Mouse (Mus musculus): Measurements from ENCODE around the gene Rprd1b. TPM values are rescaled to one million over a fixed set of nuclear protein-coding genes. Genes with fewer than 3 reads are reported as not detected.

The Rprd1b gene
- total and polyA plus RNA-seq, 2 experiments from 2014 or later = 20.5 to 20.8 TPM

GRCm38 (mm10) chr2:158145528-158146065 lies 117.3 kb downstream of the Rprd1b start:
- no peak overlapping the region for H3K9ac ChIP-seq (replicated peaks; ENCODE audit: low read length, poor library complexity, severe bottlenecking)
- TF ChIP-seq CTCF (IDR thresholded peaks at IDR 0.05) = no peak
- 75% methylated on average over 5 of the region's 5 CpGs for WGBS
- no peaks in the 10 kb centered on the region for H3K36me3 ChIP-seq (ENCODE audit: insufficient read depth, low read length)
- H3K4me3 ChIP-seq (ENCODE audit: low read depth, low read length) = peak overlapping the region; percentile 21; the same call in 1 of the 2 replicates
- H3K27ac ChIP-seq (ENCODE audit: low read depth, low read length) = no peak overlapping the region
- H3K4me1 ChIP-seq (ENCODE audit: insufficient read depth, low read length) = no peaks in the 10 kb centered on the region
- H3K4me2 ChIP-seq (ENCODE audit: low read depth, low read length, poor library complexity, severe bottlenecking) = peak overlapping the region; percentile 45
- H3K27me3 ChIP-seq (ENCODE audit: insufficient read depth, low read length) = peaks cover 5% of the 10 kb centered on the region; the same call in 1 of the 2 replicates
- DNase-seq (ENCODE audit: low spot score) (no peak), ATAC-seq (ENCODE audit: low FRiP score) (no peak)
- H3K9me3 ChIP-seq (ENCODE audit: low read length) = no peaks in the 10 kb centered on the region

GRCm38 (mm10) chr2:158146223-158146622 lies 117.9 kb downstream of the Rprd1b start, which contains the start of gene Tgm2:
Tgm2 (minus strand) TSS chr2:158146436.
- DNase-seq (ENCODE audit: low spot score) = peak; percentile 48
- peak within 1 kb of the TSS; percentile 21 for H3K4me3 ChIP-seq (ENCODE audit: low read depth, low read length)
- H3K27me3 ChIP-seq (ENCODE audit: insufficient read depth, low read length) = peaks cover 5% of the 10 kb centered on the region; the same call in 1 of the 2 replicates
- peak; percentile 58 for TF ChIP-seq CTCF (IDR thresholded peaks at IDR 0.05)
- 2% methylated on average over 33 of the region's 33 CpGs for WGBS
- H3K9ac ChIP-seq (replicated peaks; ENCODE audit: low read length, poor library complexity, severe bottlenecking) = no peak within 1 kb of the TSS
- no peak for ATAC-seq (ENCODE audit: low FRiP score)
- H3K4me1 ChIP-seq (ENCODE audit: insufficient read depth, low read length) = no peaks in the 10 kb centered on the region
- H3K27ac ChIP-seq (ENCODE audit: low read depth, low read length) = no peak within 1 kb of the TSS
- H3K9me3 ChIP-seq (ENCODE audit: low read length) = no peaks in the 10 kb centered on the region
- peak within 1 kb of the TSS; percentile 45 for H3K4me2 ChIP-seq (ENCODE audit: low read depth, low read length, poor library complexity, severe bottlenecking)
- H3K36me3 ChIP-seq (ENCODE audit: insufficient read depth, low read length) = no peaks in the 10 kb centered on the region

DNA sequence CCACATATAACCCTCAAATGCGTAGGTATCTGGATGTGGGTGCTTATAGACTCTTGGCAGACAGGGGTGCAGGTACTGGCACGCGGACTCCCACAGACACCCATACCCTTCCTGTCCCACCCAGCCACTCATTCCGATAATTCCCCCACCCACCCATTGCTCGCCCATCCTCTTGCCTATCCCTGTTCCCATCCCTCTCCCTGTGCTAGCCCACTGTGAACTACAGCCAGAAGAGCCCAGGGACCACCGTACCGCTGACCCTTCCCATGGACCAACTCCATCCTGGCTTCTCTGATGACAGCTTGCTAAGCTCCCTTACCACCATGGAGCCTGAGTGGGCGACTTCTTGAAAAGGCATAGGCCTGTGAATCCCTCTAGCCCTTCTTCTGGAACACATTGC lies 118.7 kb downstream of the Rprd1b start:
- no peaks in the 10 kb centered on the region for H3K9me3 ChIP-seq (ENCODE audit: low read length)
- no peak for TF ChIP-seq CTCF (IDR thresholded peaks at IDR 0.05)
- no peak overlapping the region for H3K27ac ChIP-seq (ENCODE audit: low read depth, low read length)

GRCm38 (mm10) chr2:158151077-158151476 lies 122.8 kb downstream of the Rprd1b start:
- no peak for DNase-seq (ENCODE audit: low spot score)
- Histone ChIP-seq H3K9ac (replicated peaks; ENCODE audit: low read length, poor library complexity, severe bottlenecking) (no peak overlapping the region), H3K27me3 (ENCODE audit: insufficient read depth, low read length) (0 out of 2 replicates have a peak, but pooled peaks cover under 1% of the 10 kb centered on the region), H3K4me3 (ENCODE audit: low read depth, low read length) (no peak overlapping the region), H3K27ac (ENCODE audit: low read depth, low read length) (no peak overlapping the region), H3K4me1 (ENCODE audit: insufficient read depth, low read length) (no peaks in the 10 kb centered on the region), H3K9me3 (ENCODE audit: low read length) (no peaks in the 10 kb centered on the region), H3K4me2 (ENCODE audit: low read depth, low read length, poor library complexity, severe bottlenecking) (no peak overlapping the region), H3K36me3 (ENCODE audit: insufficient read depth, low read length) (no peaks in the 10 kb centered on the region)
- peak; percentile 38 for TF ChIP-seq CTCF (IDR thresholded peaks at IDR 0.05)
- WGBS = 96% methylated on average over 3 of the region's 3 CpGs
- no peak for ATAC-seq (ENCODE audit: low FRiP score)

More for the DNA sequence above, 118.7 kb downstream of the Rprd1b start:
- DNase-seq (ENCODE audit: low spot score) (no peak), ATAC-seq (ENCODE audit: low FRiP score) (no peak)
- H3K9ac ChIP-seq (replicated peaks; ENCODE audit: low read length, poor library complexity, severe bottlenecking) = no peak overlapping the region
- no peak overlapping the region for H3K4me3 ChIP-seq (ENCODE audit: low read depth, low read length)
- H3K36me3 ChIP-seq (ENCODE audit: insufficient read depth, low read length) = no peaks in the 10 kb centered on the region
- no peaks in the 10 kb centered on the region for H3K4me1 ChIP-seq (ENCODE audit: insufficient read depth, low read length)
- peaks cover 5% of the 10 kb centered on the region; the same call in 1 of the 2 replicates for H3K27me3 ChIP-seq (ENCODE audit: insufficient read depth, low read length)
- no peak overlapping the region for H3K4me2 ChIP-seq (ENCODE audit: low read depth, low read length, poor library complexity, severe bottlenecking)
- WGBS = 95% methylated on average over 8 of the region's 8 CpGs

- ATAC-seq (ENCODE audit: low FRiP score) (no peak), DNase-seq (ENCODE audit: low spot score) (no peak)
- no peak overlapping the region for H3K9ac ChIP-seq (replicated peaks; ENCODE audit: low read length, poor library complexity, severe bottlenecking)
- H3K9me3 ChIP-seq (ENCODE audit: low read length) = no peaks in the 10 kb centered on the region
- no peaks in the 10 kb centered on the region for H3K27me3 ChIP-seq (ENCODE audit: insufficient read depth, low read length)
- no peak overlapping the region for H3K4me2 ChIP-seq (ENCODE audit: low read depth, low read length, poor library complexity, severe bottlenecking)
- WGBS = 43% methylated on average over 6 of the region's 6 CpGs
- H3K36me3 ChIP-seq (ENCODE audit: insufficient read depth, low read length) = no peaks in the 10 kb centered on the region
- H3K27ac ChIP-seq (ENCODE audit: low read depth, low read length) = no peak overlapping the region
- no peaks in the 10 kb centered on the region for H3K4me1 ChIP-seq (ENCODE audit: insufficient read depth, low read length)
- no peak for TF ChIP-seq CTCF (IDR thresholded peaks at IDR 0.05)
- H3K4me3 ChIP-seq (ENCODE audit: low read depth, low read length) = no peak overlapping the region
These were observed 124.5 kb downstream of the Rprd1b start for GRCm38 (mm10) chr2:158152685-158153309.

GRCm38 (mm10) chr2:158153728-158154343 lies 125.5 kb downstream of the Rprd1b start:
- Histone ChIP-seq H3K27me3 (ENCODE audit: insufficient read depth, low read length) (no peaks in the 10 kb centered on the region), H3K4me2 (ENCODE audit: low read depth, low read length, poor library complexity, severe bottlenecking) (peak overlapping the region; percentile 61), H3K9ac (replicated peaks; ENCODE audit: low read length, poor library complexity, severe bottlenecking) (peak overlapping the region; percentile 44; the same call in 1 of the 2 replicates), H3K9me3 (ENCODE audit: low read length) (no peaks in the 10 kb centered on the region), H3K36me3 (ENCODE audit: insufficient read depth, low read length) (no peaks in the 10 kb centered on the region), H3K4me3 (ENCODE audit: low read depth, low read length) (peak overlapping the region; percentile 28), H3K4me1 (ENCODE audit: insufficient read depth, low read length) (no peaks in the 10 kb centered on the region), H3K27ac (ENCODE audit: low read depth, low read length) (no peak overlapping the region)
- ATAC-seq (ENCODE audit: low FRiP score) (no peak), DNase-seq (ENCODE audit: low spot score) (no peak)
- TF ChIP-seq CTCF (IDR thresholded peaks at IDR 0.05) = no peak
- WGBS = 1% methylated on average over 22 of the region's 22 CpGs

All from midbrain, postnatal 0 days (tissue).